Mouse (Mus musculus): ENCODE data around the gene Eif3j1. TPM values are rescaled to one million over a fixed set of nuclear protein-coding genes. Genes with fewer than 3 reads are reported as not detected.
"Not testable (repeated sequence)": the region's sequence is repeated elsewhere in the genome, so short reads cannot be mapped to it uniquely, and the experiment has no call there.

Gene Eif3j1
- polyA plus RNA-seq, 1 experiment from 2014 or later: 12.5 TPM

- H3K36me3 ChIP-seq (ENCODE audit: poor library complexity, severe bottlenecking): peaks cover 61% of the 10 kb centered on the region
- no peak for ATAC-seq
- 93% methylated on average over 11 of the region's 11 CpGs for WGBS
Observed at GRCm38 (mm10) chr2:122059365-122060115, 31.2 kb downstream of the Eif3j1 start.

GRCm38 (mm10) chr2:122065200-122065969 is 37.0 kb downstream of the Eif3j1 start:
- peaks cover 64% of the 10 kb centered on the region for H3K36me3 ChIP-seq (ENCODE audit: poor library complexity, severe bottlenecking)

More at GRCm38 (mm10) chr2:122059365-122060115, 31.2 kb downstream of the Eif3j1 start:
- Histone ChIP-seq H3K9ac (no peak overlapping the region), H3K27ac (no peak overlapping the region), H3K4me1 (no peaks in the 10 kb centered on the region), H3K4me3 (no peak overlapping the region), H3K4me2 (no peak overlapping the region), H3K9me3 (replicated peaks) (no peaks in the 10 kb centered on the region), H3K27me3 (no peaks in the 10 kb centered on the region)

GRCm38 (mm10) chr2:122066241-122066640 is 37.9 kb downstream of the Eif3j1 start:
- whole genome bisulfite sequencing: 86% methylated on average over 8 of the region's 8 CpGs
- H3K4me2 ChIP-seq: no peak overlapping the region
- no peak overlapping the region for H3K9ac ChIP-seq
- H3K27ac ChIP-seq: no peak overlapping the region
- no peak for ATAC-seq
- peaks cover 65% of the 10 kb centered on the region for H3K36me3 ChIP-seq (ENCODE audit: poor library complexity, severe bottlenecking)
- H3K4me3 ChIP-seq: no peak overlapping the region
- H3K9me3 ChIP-seq (replicated peaks): no peaks in the 10 kb centered on the region
- H3K27me3 ChIP-seq: no peaks in the 10 kb centered on the region
- no peaks in the 10 kb centered on the region for H3K4me1 ChIP-seq

More at GRCm38 (mm10) chr2:122065200-122065969, 37.0 kb downstream of the Eif3j1 start:
- 54% methylated on average over 14 of the region's 14 CpGs for WGBS
- H3K4me3 ChIP-seq: no peak overlapping the region
- no peaks in the 10 kb centered on the region for H3K27me3 ChIP-seq
- H3K9ac ChIP-seq: no peak overlapping the region
- ATAC-seq: no peak
- no peak overlapping the region for H3K27ac ChIP-seq
- H3K9me3 ChIP-seq (replicated peaks): no peaks in the 10 kb centered on the region
- no peak overlapping the region for H3K4me2 ChIP-seq
- H3K4me1 ChIP-seq: no peaks in the 10 kb centered on the region

- Histone ChIP-seq H3K9me3 (replicated peaks) (no peaks in the 10 kb centered on the region), H3K4me3 (no peak overlapping the region), H3K4me2 (no peak overlapping the region), H3K36me3 (ENCODE audit: poor library complexity, severe bottlenecking) (peaks cover 67% of the 10 kb centered on the region), H3K27ac (no peak overlapping the region), H3K9ac (no peak overlapping the region), H3K27me3 (no peaks in the 10 kb centered on the region), H3K4me1 (no peaks in the 10 kb centered on the region)
- ATAC-seq: no peak
- WGBS: 92% methylated on average over 6 of the region's 6 CpGs
Observed at GRCm38 (mm10) chr2:122069144-122069912, 41.0 kb downstream of the Eif3j1 start.

GRCm38 (mm10) chr2:122069922-122070321 is 41.6 kb downstream of the Eif3j1 start:
- Histone ChIP-seq H3K4me3 (no peak overlapping the region), H3K9me3 (replicated peaks) (no peaks in the 10 kb centered on the region), H3K36me3 (ENCODE audit: poor library complexity, severe bottlenecking) (peaks cover 66% of the 10 kb centered on the region), H3K4me1 (no peaks in the 10 kb centered on the region), H3K27ac (no peak overlapping the region), H3K4me2 (no peak overlapping the region), H3K9ac (no peak overlapping the region), H3K27me3 (no peaks in the 10 kb centered on the region)
- WGBS: 43% methylated on average over 5 of the region's 5 CpGs
- no peak for ATAC-seq

- ATAC-seq: no peak
- no peak overlapping the region for H3K4me2 ChIP-seq
- peaks cover 72% of the 10 kb centered on the region for H3K36me3 ChIP-seq (ENCODE audit: poor library complexity, severe bottlenecking)
- H3K27ac ChIP-seq: no peak overlapping the region
- peaks cover 4% of the 10 kb centered on the region; the same call in 1 of the 2 replicates for H3K4me1 ChIP-seq
- no peak overlapping the region for H3K9ac ChIP-seq
- H3K27me3 ChIP-seq: no peaks in the 10 kb centered on the region
- H3K9me3 ChIP-seq (replicated peaks): no peaks in the 10 kb centered on the region
- H3K4me3 ChIP-seq: no peak overlapping the region
- WGBS: 42% methylated on average over 7 of the region's 7 CpGs
Observed at GRCm38 (mm10) chr2:122081728-122082456, 53.5 kb downstream of the Eif3j1 start.

GRCm38 (mm10) chr2:122086446-122086845 is 58.1 kb downstream of the Eif3j1 start:
- Histone ChIP-seq H3K4me3 (no peak overlapping the region), H3K4me1 (peaks cover 4% of the 10 kb centered on the region; the same call in 1 of the 2 replicates), H3K27me3 (no peaks in the 10 kb centered on the region), H3K4me2 (no peak overlapping the region), H3K36me3 (ENCODE audit: poor library complexity, severe bottlenecking) (peaks cover 85% of the 10 kb centered on the region), H3K27ac (no peak overlapping the region), H3K9me3 (replicated peaks) (no peaks in the 10 kb centered on the region), H3K9ac (no peak overlapping the region)
- ATAC-seq: no peak
- 77% methylated on average over 4 of the region's 4 CpGs for WGBS

GRCm38 (mm10) chr2:122093844-122094243 is 65.5 kb downstream of the Eif3j1 start:
- no peak overlapping the region for H3K4me3 ChIP-seq
- no peak for ATAC-seq
- no peak overlapping the region for H3K27ac ChIP-seq
- WGBS: 91% methylated on average over 4 of the region's 4 CpGs
- H3K9ac ChIP-seq: no peak overlapping the region
- no peaks in the 10 kb centered on the region for H3K9me3 ChIP-seq (replicated peaks)
- H3K36me3 ChIP-seq (ENCODE audit: poor library complexity, severe bottlenecking): peaks cover 94% of the 10 kb centered on the region
- no peaks in the 10 kb centered on the region for H3K4me1 ChIP-seq
- no peaks in the 10 kb centered on the region for H3K27me3 ChIP-seq
- no peak overlapping the region for H3K4me2 ChIP-seq

GRCm38 (mm10) chr2:122097686-122098085 is 69.3 kb downstream of the Eif3j1 start:
- not testable (repeated sequence) for H3K9me3 ChIP-seq (replicated peaks); H3K4me3 ChIP-seq; H3K27me3 ChIP-seq; H3K9ac ChIP-seq; H3K4me2 ChIP-seq; H3K27ac ChIP-seq; ATAC-seq; H3K4me1 ChIP-seq
- peaks cover 94% of the 10 kb centered on the region for H3K36me3 ChIP-seq (ENCODE audit: poor library complexity, severe bottlenecking)
- WGBS: 81% methylated on average over 5 of the region's 5 CpGs

GRCm38 (mm10) chr2:122102070-122102469 is 73.7 kb downstream of the Eif3j1 start:
- Histone ChIP-seq H3K36me3 (ENCODE audit: poor library complexity, severe bottlenecking) (peaks cover 74% of the 10 kb centered on the region), H3K9ac (no peak overlapping the region), H3K9me3 (replicated peaks) (no peaks in the 10 kb centered on the region), H3K4me3 (no peak overlapping the region), H3K27ac (no peak overlapping the region), H3K27me3 (no peaks in the 10 kb centered on the region), H3K4me2 (no peak overlapping the region), H3K4me1 (no peaks in the 10 kb centered on the region)
- no peak for ATAC-seq
